Mouse (Mus musculus): Measurements from ENCODE around the gene Smurf2. TPM values are rescaled to one million over a fixed set of nuclear protein-coding genes. Genes with fewer than 3 reads are reported as not detected.

The Smurf2 gene
- total and polyA plus RNA-seq, 3 experiments: 9.5 to 41.0 (median 39.9) TPM

- H3K36me3 ChIP-seq (ENCODE audit: control insufficient read depth, insufficient read depth, low read length): no peaks in the 10 kb centered on the region
- no peaks in the 10 kb centered on the region for H3K27me3 ChIP-seq (ENCODE audit: control insufficient read depth, insufficient read depth, low read length)
- H3K79me2 ChIP-seq (replicated peaks; ENCODE audit: control insufficient read depth, insufficient read depth, low read length): no peaks in the 10 kb centered on the region
- 79% methylated on average over 10 of the region's 10 CpGs for WGBS
- no peak for DNase-seq
- TF ChIP-seq EP300 (IDR thresholded peaks at IDR 0.05; ENCODE audit: insufficient read depth, low read depth, low read length): no peak
- TF ChIP-seq CTCF (IDR thresholded peaks at IDR 0.05): no peak
- no peak for TF ChIP-seq POLR2A (IDR thresholded peaks at IDR 0.05; ENCODE audit: insufficient read depth, low read depth, low read length)
- no peak overlapping the region for H3K9ac ChIP-seq (ENCODE audit: low read depth, low read length)
- no peak overlapping the region for H3K4me3 ChIP-seq
- H3K4me1 ChIP-seq (ENCODE audit: control insufficient read depth, insufficient read depth, low read length): no peaks in the 10 kb centered on the region
- no peak overlapping the region for H3K27ac ChIP-seq
- intact Hi-C loops (cut with DNase I): no loop called here
Observed at GRCm38 (mm10) chr11:106802069-106802627, 118.4 kb downstream of the Smurf2 start.

- TF ChIP-seq EP300 (IDR thresholded peaks at IDR 0.05; ENCODE audit: insufficient read depth, low read depth, low read length): no peak
- no peaks in the 10 kb centered on the region; the same call in 1 of the 2 replicates for H3K79me2 ChIP-seq (replicated peaks; ENCODE audit: control insufficient read depth, insufficient read depth, low read length)
- DNase-seq: no peak
- 41% methylated on average over 9 of the region's 9 CpGs for WGBS
- intact Hi-C loops (cut with DNase I): loop anchor here (2.0 kb wide), 1 partner anchor 25 kb away; no protein-coding TSS in a partner anchor
- no peak overlapping the region for H3K9ac ChIP-seq (ENCODE audit: low read depth, low read length)
- H3K4me1 ChIP-seq (ENCODE audit: control insufficient read depth, insufficient read depth, low read length): peaks cover 3% of the 10 kb centered on the region
- H3K27me3 ChIP-seq (ENCODE audit: control insufficient read depth, insufficient read depth, low read length): no peaks in the 10 kb centered on the region
- H3K36me3 ChIP-seq (ENCODE audit: control insufficient read depth, insufficient read depth, low read length): peaks cover 9% of the 10 kb centered on the region
- H3K4me3 ChIP-seq: no peak overlapping the region
- H3K27ac ChIP-seq: 0 out of 2 replicates have a peak overlapping the region, but pooled peaks have one; percentile 15
Observed at GRCm38 (mm10) chr11:106795679-106796078, 124.8 kb downstream of the Smurf2 start.

- Histone ChIP-seq H3K27ac (no peak overlapping the region), H3K4me3 (no peak overlapping the region), H3K4me1 (ENCODE audit: control insufficient read depth, insufficient read depth, low read length) (peaks cover 3% of the 10 kb centered on the region), H3K79me2 (replicated peaks; ENCODE audit: control insufficient read depth, insufficient read depth, low read length) (no peaks in the 10 kb centered on the region; the same call in 1 of the 2 replicates), H3K36me3 (ENCODE audit: control insufficient read depth, insufficient read depth, low read length) (peaks cover 9% of the 10 kb centered on the region), H3K27me3 (ENCODE audit: control insufficient read depth, insufficient read depth, low read length) (no peaks in the 10 kb centered on the region), H3K9ac (ENCODE audit: low read depth, low read length) (no peak overlapping the region)
- no peak for DNase-seq
- intact Hi-C loops (cut with DNase I): no loop called here
- TF ChIP-seq POLR2A (IDR thresholded peaks at IDR 0.05; ENCODE audit: insufficient read depth, low read depth, low read length): no peak
- TF ChIP-seq CTCF (IDR thresholded peaks at IDR 0.05): no peak
- no peak for TF ChIP-seq EP300 (IDR thresholded peaks at IDR 0.05; ENCODE audit: insufficient read depth, low read depth, low read length)
- WGBS: 81% methylated on average over 4 of the region's 4 CpGs
Observed at GRCm38 (mm10) chr11:106793846-106794245, 126.7 kb downstream of the Smurf2 start.

DNA sequence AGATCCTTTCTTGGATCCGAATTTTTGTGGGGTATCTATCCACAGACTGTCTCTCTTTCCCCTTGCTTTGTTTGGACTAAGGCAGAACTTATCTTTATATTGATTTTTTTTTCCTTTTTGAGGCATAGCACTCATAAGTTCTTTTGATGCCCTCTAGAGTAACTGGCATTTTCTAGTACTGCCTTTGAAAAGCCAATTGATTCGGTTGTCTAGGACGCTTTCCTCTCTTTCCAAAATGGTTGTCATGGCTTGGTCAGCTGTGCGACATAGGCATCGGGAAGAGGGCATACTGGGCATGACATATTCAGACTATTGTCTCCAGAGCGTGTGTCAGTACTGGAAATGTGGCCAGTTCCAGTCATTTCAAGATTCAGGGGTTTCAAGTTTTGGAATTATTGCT is 130.9 kb downstream of the Smurf2 start:
- Histone ChIP-seq H3K4me1 (ENCODE audit: control insufficient read depth, insufficient read depth, low read length) (peaks cover 1% of the 10 kb centered on the region; the same call in 1 of the 2 replicates), H3K27ac (peak overlapping the region; percentile 96), H3K36me3 (ENCODE audit: control insufficient read depth, insufficient read depth, low read length) (peaks cover 20% of the 10 kb centered on the region), H3K27me3 (ENCODE audit: control insufficient read depth, insufficient read depth, low read length) (no peaks in the 10 kb centered on the region), H3K9ac (ENCODE audit: low read depth, low read length) (peak overlapping the region; percentile 89), H3K4me3 (peak overlapping the region; percentile 99), H3K79me2 (replicated peaks; ENCODE audit: control insufficient read depth, insufficient read depth, low read length) (peaks cover 1% of the 10 kb centered on the region; the same call in 1 of the 2 replicates)
- 1% methylated on average over 6 of the region's 6 CpGs for WGBS
- no peak for DNase-seq
- TF ChIP-seq CTCF (IDR thresholded peaks at IDR 0.05) (no peak), EP300 (IDR thresholded peaks at IDR 0.05; ENCODE audit: insufficient read depth, low read depth, low read length) (no peak), POLR2A (IDR thresholded peaks at IDR 0.05; ENCODE audit: insufficient read depth, low read depth, low read length) (no peak)
- intact Hi-C loops (cut with DNase I): loop anchor here (5.0 to 10.0 kb wide), 3 partner anchors 133 to 515 kb away; partner anchors contain the start of genes Smarcd2, Smurf2 and Tcam1

DNA sequence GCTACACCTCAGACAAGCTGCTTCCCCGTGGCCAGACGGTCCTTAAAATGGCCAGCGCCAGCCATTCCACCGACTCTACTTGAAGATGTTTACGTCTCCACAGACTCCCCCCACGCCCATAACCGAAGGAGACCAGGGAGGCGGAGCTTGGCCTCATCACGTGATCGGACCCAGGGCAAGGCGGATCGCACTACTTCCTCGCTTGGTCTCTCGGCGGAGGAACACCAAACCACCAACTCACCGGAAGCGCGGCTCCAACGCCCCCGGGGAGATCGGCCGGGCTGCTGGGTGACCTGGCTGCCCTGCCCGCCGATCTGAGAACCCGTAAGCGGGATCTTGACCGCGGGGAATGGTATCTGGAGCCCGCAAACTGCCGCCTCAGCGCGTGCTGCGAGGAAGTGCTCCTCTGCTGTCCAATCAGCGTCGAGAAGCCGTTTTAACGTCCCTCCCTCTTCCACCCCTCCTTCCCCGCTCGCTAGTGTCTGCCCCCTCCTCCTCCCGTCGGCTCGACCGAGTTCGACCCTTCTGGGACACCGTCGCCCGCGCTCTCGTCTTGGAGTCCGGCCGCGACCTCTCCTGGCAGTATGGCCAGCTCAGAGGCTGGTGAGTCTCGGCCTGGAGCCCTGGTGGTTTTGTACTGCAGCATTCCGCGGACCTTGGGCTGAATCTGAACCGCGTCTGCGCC is 131.6 kb downstream of the Smurf2 start, which contains the start of the genes Ddx5 and Cep95:
Gene Ddx5, minus strand, starts transcription at position 411 of the 685 bp plus-strand sequence.
Gene Cep95, plus strand, starts transcription at position 478 of the 685 bp plus-strand sequence.
- Histone ChIP-seq H3K9ac (ENCODE audit: low read depth, low read length) (peak within 1 kb of the TSS; percentile 99), H3K4me1 (ENCODE audit: control insufficient read depth, insufficient read depth, low read length) (peaks cover 2% of the 10 kb centered on the region; the same call in 1 of the 2 replicates), H3K4me3 (peak within 1 kb of the TSS; percentile 99), H3K36me3 (ENCODE audit: control insufficient read depth, insufficient read depth, low read length) (peaks cover 27% of the 10 kb centered on the region), H3K27ac (peak within 1 kb of the TSS; percentile 96), H3K79me2 (replicated peaks; ENCODE audit: control insufficient read depth, insufficient read depth, low read length) (peaks cover 1% of the 10 kb centered on the region; the same call in 1 of the 2 replicates), H3K27me3 (ENCODE audit: control insufficient read depth, insufficient read depth, low read length) (no peaks in the 10 kb centered on the region)
- DNase-seq: peak; percentile 98 to 99
- intact Hi-C loops (cut with DNase I): loop anchor here (1.0 to 10.0 kb wide), 4 partner anchors 10 to 514 kb away; partner anchors contain the start of genes Polg2, Smarcd2, Smurf2 and Tcam1
- under 1% methylated on average over 57 of the region's 58 CpGs for WGBS
- peak; percentile 44 for TF ChIP-seq CTCF (IDR thresholded peaks at IDR 0.05)
- TF ChIP-seq EP300 (IDR thresholded peaks at IDR 0.05; ENCODE audit: insufficient read depth, low read depth, low read length): peak; percentile 80
- TF ChIP-seq POLR2A (IDR thresholded peaks at IDR 0.05; ENCODE audit: insufficient read depth, low read depth, low read length): peak; percentile 83
